Mouse (Mus musculus): ENCODE data around the gene Abhd6.

Gene Abhd6

DNA sequence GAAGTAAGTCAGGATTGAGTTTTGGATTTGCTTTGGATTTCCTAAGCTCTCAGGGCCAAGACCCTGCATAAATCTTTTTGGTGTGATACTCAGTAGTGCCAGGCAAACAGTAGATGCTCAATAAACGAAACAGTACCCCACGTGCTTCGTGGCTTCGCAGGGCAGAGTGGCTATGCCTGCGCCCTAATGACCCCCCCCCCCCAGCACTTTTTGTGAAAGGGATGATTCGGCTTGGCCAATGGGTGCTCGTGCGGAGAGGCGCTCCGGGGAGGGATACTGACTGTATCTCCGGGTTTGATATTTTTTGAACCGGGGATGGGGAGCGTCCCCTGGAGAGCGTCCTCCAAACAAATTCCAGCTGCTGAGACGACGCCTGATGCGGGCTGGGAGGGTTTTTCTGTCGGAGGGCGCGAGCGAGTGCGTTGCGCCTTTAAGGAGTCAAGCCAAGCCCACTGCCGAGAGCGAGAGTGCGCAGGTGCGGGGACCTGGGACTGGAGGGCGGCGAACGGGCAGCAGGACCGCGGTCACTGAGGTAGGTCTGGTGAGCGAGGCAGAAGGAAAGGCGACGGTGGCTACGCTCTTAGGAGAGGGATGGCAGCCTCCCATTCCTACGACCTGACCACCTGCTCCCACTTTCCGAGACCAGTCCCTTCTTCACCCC, at the start of gene Abhd6:
Gene Abhd6 (plus strand): TSS at position 471 of the 661 bp plus-strand sequence.
- in situ Hi-C loops (cut with MboI) = no loop called here

DNA sequence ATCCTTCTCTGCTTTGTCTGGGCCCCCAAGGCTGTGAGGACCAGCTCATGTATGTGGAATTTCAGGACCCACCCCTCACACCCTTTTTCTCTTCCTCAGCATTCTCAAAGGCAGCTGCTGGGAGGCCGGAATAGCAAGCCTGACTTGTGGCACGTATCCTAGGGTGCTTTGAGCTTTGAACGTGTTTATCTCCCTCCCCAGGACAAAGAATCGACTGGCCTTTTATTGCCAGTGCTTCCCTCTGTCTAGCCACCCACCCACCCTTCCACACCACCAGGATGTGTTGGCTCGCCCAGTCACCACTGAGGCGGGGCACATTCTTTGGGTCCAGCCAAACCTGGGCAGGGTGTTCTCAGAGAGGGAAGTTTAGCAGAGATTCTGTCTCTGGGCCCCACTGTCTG, 48.6 kb upstream of the Abhd6 start:
- in situ Hi-C loops (cut with MboI) = no loop called here

- in situ Hi-C loops (cut with MboI) = no loop called here
Observed at GRCm38 (mm10) chr14:7956427-7956826, 46.3 kb upstream of the Abhd6 start.

GRCm38 (mm10) chr14:7957049-7957448, 45.7 kb upstream of the Abhd6 start, which contains the start of gene Gm45521:
TSS of gene Gm45521 (plus strand) at chr14:7957288.
- in situ Hi-C loops (cut with MboI) = no loop called here

- in situ Hi-C loops (cut with MboI) = loop anchor here (10.0 kb wide), 1 partner anchor 84 kb away; no protein-coding TSS in a partner anchor
Observed at GRCm38 (mm10) chr14:7960616-7961015, 42.1 kb upstream of the Abhd6 start.

GRCm38 (mm10) chr14:7961714-7962113, 41.0 kb upstream of the Abhd6 start:
- in situ Hi-C loops (cut with MboI) = loop anchor here (10.0 kb wide), 1 partner anchor 83 kb away; no protein-coding TSS in a partner anchor

- in situ Hi-C loops (cut with MboI) = loop anchor here (10.0 kb wide), 1 partner anchor 82 kb away; no protein-coding TSS in a partner anchor
Observed at GRCm38 (mm10) chr14:7962626-7963025, 40.1 kb upstream of the Abhd6 start.

DNA sequence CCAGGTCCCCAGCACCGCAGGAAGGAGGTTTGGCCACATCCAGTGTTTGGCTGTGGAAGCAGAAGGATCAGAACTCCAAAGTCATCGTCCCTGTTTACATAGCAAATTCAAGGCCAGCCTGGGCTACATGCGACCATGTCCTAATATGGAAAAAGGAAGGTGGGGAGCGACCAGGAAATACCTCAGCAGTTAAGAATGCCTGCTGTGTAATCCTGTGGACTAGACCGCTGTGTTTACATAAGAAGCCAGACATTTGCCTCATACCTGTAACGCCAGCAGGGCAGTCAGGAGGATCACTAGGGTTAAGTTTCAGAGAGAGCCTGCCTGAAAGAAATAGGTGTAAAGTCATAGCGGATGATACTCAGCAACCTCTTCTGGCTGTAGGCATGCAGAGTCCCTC, 39.5 kb upstream of the Abhd6 start:
- in situ Hi-C loops (cut with MboI) = loop anchor here (10.0 kb wide), 1 partner anchor 82 kb away; no protein-coding TSS in a partner anchor

DNA sequence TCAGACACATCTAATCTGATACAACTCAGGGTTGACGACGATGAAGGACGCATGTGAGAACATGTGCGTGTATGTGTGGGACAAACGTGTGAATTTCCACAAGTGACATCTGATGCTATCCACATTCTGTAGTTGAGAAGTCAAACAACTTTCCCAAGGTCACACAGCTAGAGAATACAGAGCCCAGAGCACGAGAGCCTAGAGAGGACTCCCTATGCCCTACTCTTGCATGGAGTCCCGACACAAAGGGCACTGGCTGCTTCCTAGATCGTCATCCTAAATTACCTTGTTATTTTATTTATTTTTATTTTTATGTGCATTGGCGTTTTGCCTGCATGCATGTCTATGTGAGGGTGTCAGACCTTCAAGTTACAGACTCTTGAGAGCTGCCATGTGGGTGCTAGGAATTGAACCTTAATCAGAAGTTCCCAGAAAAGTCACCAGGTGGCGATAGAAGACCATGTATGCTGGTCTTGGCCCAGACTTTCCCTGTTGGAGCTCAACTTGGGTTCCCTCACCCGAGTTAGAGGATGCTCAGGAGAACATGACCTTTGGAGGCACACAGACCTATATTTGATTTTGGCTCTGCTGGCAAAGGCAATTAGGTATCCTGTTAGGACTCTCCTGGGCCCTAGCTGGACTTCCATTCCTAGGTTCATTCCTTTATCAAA, 38.3 kb upstream of the Abhd6 start:
- in situ Hi-C loops (cut with MboI) = loop anchor here (10.0 kb wide), 1 partner anchor 80 kb away; no protein-coding TSS in a partner anchor

DNA sequence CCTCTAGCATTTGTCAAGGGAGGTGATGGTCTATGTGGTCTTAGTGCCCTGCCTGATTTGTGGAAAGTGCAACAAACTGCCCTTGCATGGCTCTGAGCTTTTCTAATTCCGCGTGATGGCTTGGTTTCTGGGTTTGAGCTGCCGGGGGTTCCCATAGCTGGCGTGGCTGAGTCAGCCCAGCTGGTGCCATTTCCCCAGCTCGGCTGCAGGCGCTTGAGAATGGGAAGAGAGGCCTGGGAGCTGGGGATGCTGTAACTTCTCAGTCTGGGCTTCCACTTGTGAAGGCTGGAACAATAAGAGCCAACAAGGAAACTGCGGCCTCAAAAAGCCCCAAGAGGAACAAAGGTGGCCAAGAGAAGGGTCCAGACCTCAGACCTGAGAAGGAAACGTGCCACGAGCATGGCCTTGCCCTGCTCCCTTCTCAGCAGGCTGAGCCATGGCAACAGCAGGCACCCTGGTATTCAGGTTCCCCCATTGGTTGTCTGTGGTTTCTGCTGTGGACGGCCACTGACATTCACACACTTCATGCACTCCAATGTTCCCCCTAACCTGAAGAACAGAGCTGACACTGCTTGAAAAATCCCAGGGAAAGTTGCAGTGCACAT, 30.7 kb upstream of the Abhd6 start:
- in situ Hi-C loops (cut with MboI) = no loop called here

GRCm38 (mm10) chr14:7974643-7975042, 28.1 kb upstream of the Abhd6 start:
- in situ Hi-C loops (cut with MboI) = no loop called here

- in situ Hi-C loops (cut with MboI) = no loop called here
Observed at GRCm38 (mm10) chr14:7975177-7975576, 27.5 kb upstream of the Abhd6 start.

DNA sequence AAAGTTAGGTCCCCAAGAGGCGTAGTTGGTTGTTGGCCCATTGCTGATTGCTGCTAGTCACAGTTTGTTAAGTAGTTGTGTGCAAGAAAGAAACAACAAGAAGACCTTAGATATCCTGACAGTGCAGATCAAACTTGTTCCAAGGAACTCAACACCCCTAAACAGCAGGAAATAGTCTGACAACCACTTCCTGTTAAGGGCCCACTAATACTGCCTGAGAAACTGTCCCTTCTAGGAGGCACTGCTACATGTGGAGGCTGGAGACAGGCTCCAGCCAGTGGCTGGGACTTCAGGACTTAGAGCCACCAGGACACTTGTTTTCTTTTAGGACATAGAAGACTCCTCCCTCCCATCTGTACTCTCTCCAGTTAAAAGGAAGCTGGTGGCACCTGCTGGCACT, 25.2 kb upstream of the Abhd6 start:
- in situ Hi-C loops (cut with MboI) = no loop called here

- in situ Hi-C loops (cut with MboI) = no loop called here
Observed at GRCm38 (mm10) chr14:7978183-7978582, 24.5 kb upstream of the Abhd6 start.

DNA sequence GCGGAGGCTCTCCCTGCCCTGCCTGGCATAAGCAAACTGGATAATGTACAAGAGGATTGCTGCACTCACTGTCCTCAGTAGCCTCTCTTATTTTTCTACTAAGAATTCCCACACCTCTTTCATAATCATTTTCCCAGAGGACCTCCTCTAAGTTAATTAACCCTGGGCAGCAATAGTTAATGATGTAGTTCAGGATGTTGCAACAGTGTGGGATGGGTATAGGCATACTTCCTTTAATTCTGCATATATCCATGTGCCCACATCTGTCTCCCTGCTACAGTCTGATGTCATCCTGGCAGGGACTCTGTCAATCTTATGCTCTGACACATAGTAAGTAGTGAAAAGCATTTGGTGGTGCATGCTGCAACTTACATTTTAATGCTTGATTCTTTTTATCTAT, 21.5 kb upstream of the Abhd6 start:
- in situ Hi-C loops (cut with MboI) = no loop called here

DNA sequence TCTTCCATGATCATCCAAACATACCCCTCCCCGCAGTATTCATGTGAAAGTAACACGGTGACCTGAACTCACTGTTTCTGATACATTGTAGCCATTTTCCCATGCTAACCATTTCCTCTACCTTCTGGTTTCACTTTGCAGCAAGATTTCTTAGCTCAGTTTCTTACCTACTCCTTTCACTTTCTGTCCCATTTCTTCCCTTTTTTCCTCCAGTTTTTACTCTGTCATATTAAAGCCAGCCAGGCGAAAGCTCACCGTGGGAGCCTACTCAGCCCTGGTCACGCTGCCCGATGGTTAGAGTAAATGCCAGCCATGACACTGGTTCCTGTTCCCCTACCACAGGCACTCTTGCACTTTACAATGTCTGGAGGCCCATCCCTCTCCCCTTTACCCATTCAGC, 15.8 kb upstream of the Abhd6 start:
- in situ Hi-C loops (cut with MboI) = no loop called here

DNA sequence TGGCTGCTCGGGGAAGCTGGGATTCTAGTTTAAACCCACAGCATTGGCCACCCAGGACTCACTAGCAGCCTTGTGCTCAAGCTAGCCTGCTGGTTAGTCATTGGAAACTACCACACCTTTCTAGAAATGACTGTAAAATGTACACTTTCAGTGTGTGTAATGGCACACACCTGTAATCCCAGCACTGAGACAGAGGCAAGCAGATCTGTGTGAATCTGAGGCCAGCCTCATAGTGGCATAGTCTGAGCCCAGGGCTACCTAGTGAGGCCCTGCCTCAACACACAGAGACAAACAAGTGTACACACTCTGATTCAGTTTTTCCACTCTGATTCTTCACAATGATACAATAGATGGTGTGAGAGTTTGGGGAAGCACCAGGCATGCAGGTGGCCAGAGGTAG, 13.3 kb upstream of the Abhd6 start:
- in situ Hi-C loops (cut with MboI) = no loop called here

DNA sequence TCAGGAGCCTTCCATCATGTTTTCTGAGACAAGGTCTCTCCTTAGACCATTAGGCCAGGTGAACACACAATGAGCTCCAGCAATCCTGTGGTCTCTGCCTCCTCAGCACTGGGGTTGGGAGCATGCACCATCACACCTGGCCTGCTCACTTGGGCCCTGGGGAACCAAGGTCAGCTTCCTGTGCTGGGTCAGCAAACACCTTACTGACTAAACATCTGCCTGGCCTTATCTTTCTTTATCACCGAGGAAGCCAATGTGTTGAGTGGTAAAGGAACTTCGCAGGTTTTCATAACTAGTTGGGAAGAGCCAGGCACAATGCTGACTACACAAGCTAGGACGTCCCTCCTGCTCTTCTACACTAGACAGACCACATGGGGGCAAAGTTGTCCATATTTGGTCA, 12.7 kb upstream of the Abhd6 start:
- in situ Hi-C loops (cut with MboI) = no loop called here

DNA sequence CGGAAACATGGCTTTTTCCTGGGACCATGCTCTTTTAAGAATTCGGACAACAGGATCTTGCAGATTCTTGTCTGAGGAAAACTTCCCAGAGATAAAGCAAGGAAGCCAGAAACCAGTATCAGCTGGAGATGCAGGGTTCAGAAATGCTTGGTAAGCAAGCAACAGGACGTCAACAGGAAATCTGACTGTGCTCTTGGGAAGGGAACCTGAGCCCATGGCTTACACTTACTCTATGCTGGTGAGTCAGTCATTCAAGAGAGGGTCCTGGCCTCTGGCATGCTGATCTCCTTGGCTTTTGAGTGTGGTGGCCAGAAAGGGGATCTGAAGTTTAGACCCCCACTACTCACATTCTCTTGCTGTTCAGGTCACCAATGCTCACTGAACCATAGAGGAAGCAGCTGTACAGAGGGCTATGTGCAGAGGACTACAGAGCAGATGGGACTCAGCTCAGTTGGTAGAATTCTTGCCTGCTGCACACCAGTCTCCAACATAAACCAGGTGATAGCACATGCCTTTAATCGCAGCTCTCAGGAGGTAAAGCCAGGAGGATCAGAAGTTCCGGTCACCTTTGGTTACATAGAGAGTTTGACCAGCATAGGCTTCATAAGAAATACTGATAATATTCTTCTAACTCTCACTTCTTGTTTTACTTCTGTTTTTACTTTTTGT, 11.5 kb upstream of the Abhd6 start:
- in situ Hi-C loops (cut with MboI) = no loop called here

- in situ Hi-C loops (cut with MboI) = no loop called here
Observed at GRCm38 (mm10) chr14:7992158-7992557, 10.5 kb upstream of the Abhd6 start.

- in situ Hi-C loops (cut with MboI) = no loop called here
Observed at GRCm38 (mm10) chr14:7994271-7994767, 8.4 kb upstream of the Abhd6 start, which contains the start of gene Dnase1l3. TSS of gene Dnase1l3 (minus strand) at chr14:7994573.

DNA sequence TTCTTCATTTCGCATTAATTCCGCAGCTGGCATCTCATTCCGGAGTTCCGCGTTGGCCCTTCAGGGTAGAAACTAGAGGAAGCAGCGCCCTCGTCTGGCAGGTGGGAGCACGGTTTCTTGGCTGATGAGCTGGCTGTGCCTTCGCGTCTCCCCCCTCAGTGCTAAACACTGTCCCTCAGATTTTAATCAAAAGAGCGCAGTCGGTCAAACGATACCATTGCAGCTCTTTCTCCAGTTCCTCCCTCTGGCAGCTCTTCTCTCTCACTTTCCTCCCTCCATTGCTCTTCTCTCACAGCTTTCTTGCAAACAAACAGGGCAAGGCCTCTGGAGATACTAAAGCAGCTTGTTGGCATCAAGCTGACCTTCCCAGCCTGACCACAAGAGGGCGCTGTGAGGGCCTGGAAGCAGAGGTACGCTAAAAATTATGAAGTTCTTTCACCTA, 5.4 kb upstream of the Abhd6 start:
- in situ Hi-C loops (cut with MboI) = no loop called here
